Mouse (Mus musculus) cortical plate, adult 2 months (tissue): ENCODE measurements at regions not wholly inside any gene's neighbourhood (a gene's known extent, or its start where the extent isn't known, plus 50 kb on each side); places are given as distances from the start of the nearest gene placed in this dataset.

Experiments
- H3K27ac ChIP-seq: fragments of 200-500 bp; 2 replicates; pipeline ENCODE4 v1.5.1; 2012; ENCODE audit warnings: low read length, control low read depth, inconsistent platforms; ENCODE audit not compliant: insufficient read depth
- H3K4me1 ChIP-seq: fragments of 200-500 bp; 2 replicates; pipeline ENCODE4 v1.6.1; 2011; ENCODE audit warnings: low read length; ENCODE audit not compliant: control insufficient read depth, insufficient read depth
- H3K4me3 ChIP-seq: fragments of 200-500 bp; 2 replicates; pipeline ENCODE4 v1.5.1; 2011; ENCODE audit warnings: mild to moderate bottlenecking, low read length, control low read depth; ENCODE audit not compliant: insufficient read depth
- CTCF ChIP-seq: fragments of 200-500 bp; IDR thresholded peaks from 2 replicates; pipeline ENCODE4 v1.5.1; 2011; ENCODE audit warnings: mild to moderate bottlenecking, control low read depth, low read length; ENCODE audit not compliant: insufficient read depth; ENCODE audit errors: extremely low read depth
- POLR2A ChIP-seq: fragments of 200-500 bp; IDR thresholded peaks from 2 replicates; pipeline ENCODE4 v1.6.1; 2011; ENCODE audit warnings: mild to moderate bottlenecking, low read length, control low read depth; ENCODE audit not compliant: insufficient read depth; ENCODE audit errors: extremely low read depth

- no peak overlapping the region for H3K27ac ChIP-seq
- no peak overlapping the region for H3K4me3 ChIP-seq
- no peak for TF ChIP-seq POLR2A
- TF ChIP-seq CTCF, result no peak
- no peaks in the 10 kb centered on the region for H3K4me1 ChIP-seq
Observed at GRCm38 (mm10) chr15:31819219-31819618, 217.6 kb downstream of the Fam173b start.

- Histone ChIP-seq H3K4me1 (no peaks in the 10 kb centered on the region), H3K27ac (no peak overlapping the region), H3K4me3 (no peak overlapping the region)
- TF ChIP-seq POLR2A (no peak), CTCF (no peak)
Observed at GRCm38 (mm10) chr15:31827219-31827618, 225.6 kb downstream of the Fam173b start.

GRCm38 (mm10) chr15:31841519-31841918 is 239.9 kb downstream of the Fam173b start:
- no peak overlapping the region for H3K4me3 ChIP-seq
- H3K4me1 ChIP-seq, result no peaks in the 10 kb centered on the region
- H3K27ac ChIP-seq, result no peak overlapping the region
- TF ChIP-seq POLR2A (no peak), CTCF (no peak)

- TF ChIP-seq CTCF (no peak), POLR2A (no peak)
- Histone ChIP-seq H3K4me3 (no peak overlapping the region), H3K4me1 (no peaks in the 10 kb centered on the region), H3K27ac (no peak overlapping the region)
Observed at GRCm38 (mm10) chr15:31854764-31855163, 253.1 kb downstream of the Fam173b start.

- no peak for TF ChIP-seq POLR2A
- TF ChIP-seq CTCF, result no peak
- H3K4me3 ChIP-seq, result no peak overlapping the region
- H3K27ac ChIP-seq, result no peak overlapping the region
- H3K4me1 ChIP-seq, result no peaks in the 10 kb centered on the region
Observed at GRCm38 (mm10) chr15:31855188-31855587, 253.5 kb downstream of the Fam173b start.

GRCm38 (mm10) chr15:31869100-31869499 is 267.4 kb downstream of the Fam173b start:
- Histone ChIP-seq H3K4me1 (no peaks in the 10 kb centered on the region), H3K4me3 (no peak overlapping the region)
- no peak for TF ChIP-seq POLR2A
- TF ChIP-seq CTCF, result no peak

GRCm38 (mm10) chr15:31869673-31870417 is 268.2 kb downstream of the Fam173b start:
- TF ChIP-seq CTCF (no peak), POLR2A (no peak)
- no peak overlapping the region for H3K27ac ChIP-seq
- H3K4me1 ChIP-seq, result no peaks in the 10 kb centered on the region
- no peak overlapping the region for H3K4me3 ChIP-seq

More at GRCm38 (mm10) chr15:31869100-31869499, 267.4 kb downstream of the Fam173b start:
- no peak overlapping the region for H3K27ac ChIP-seq

GRCm38 (mm10) chr15:31875436-31875835 is 273.8 kb downstream of the Fam173b start:
- Histone ChIP-seq H3K4me3 (no peak overlapping the region), H3K4me1 (no peaks in the 10 kb centered on the region), H3K27ac (no peak overlapping the region)
- no peak for TF ChIP-seq POLR2A
- TF ChIP-seq CTCF, result no peak

GRCm38 (mm10) chr15:31880479-31880878 is 278.8 kb downstream of the Fam173b start:
- Histone ChIP-seq H3K4me1 (no peaks in the 10 kb centered on the region), H3K4me3 (no peak overlapping the region), H3K27ac (no peak overlapping the region)
- TF ChIP-seq POLR2A, result no peak
- TF ChIP-seq CTCF, result no peak

- H3K4me3 ChIP-seq, result no peak overlapping the region
- no peaks in the 10 kb centered on the region for H3K4me1 ChIP-seq
- H3K27ac ChIP-seq, result no peak overlapping the region
- TF ChIP-seq POLR2A (no peak), CTCF (no peak)
Observed at GRCm38 (mm10) chr15:31882331-31882730, 280.7 kb downstream of the Fam173b start.
